Mouse (Mus musculus) cortical plate, adult 2 months (tissue): ENCODE measurements around the gene Casp7. TPM values are rescaled to one million over a fixed set of nuclear protein-coding genes. Genes with fewer than 3 reads are reported as not detected.

ENCODE experiments used
- H3K27ac ChIP-seq: fragments of 200-500 bp; 2 replicates; pipeline ENCODE4 v1.5.1; 2012; ENCODE audit warnings: low read length, control low read depth, inconsistent platforms; ENCODE audit not compliant: insufficient read depth
- H3K4me1 ChIP-seq: fragments of 200-500 bp; 2 replicates; pipeline ENCODE4 v1.6.1; 2011; ENCODE audit warnings: low read length; ENCODE audit not compliant: control insufficient read depth, insufficient read depth
- H3K4me3 ChIP-seq: fragments of 200-500 bp; 2 replicates; pipeline ENCODE4 v1.5.1; 2011; ENCODE audit warnings: mild to moderate bottlenecking, low read length, control low read depth; ENCODE audit not compliant: insufficient read depth
- CTCF ChIP-seq: fragments of 200-500 bp; IDR thresholded peaks from 2 replicates; pipeline ENCODE4 v1.5.1; 2011; ENCODE audit warnings: mild to moderate bottlenecking, control low read depth, low read length; ENCODE audit not compliant: insufficient read depth; ENCODE audit errors: extremely low read depth
- POLR2A ChIP-seq: fragments of 200-500 bp; IDR thresholded peaks from 2 replicates; pipeline ENCODE4 v1.6.1; 2011; ENCODE audit warnings: mild to moderate bottlenecking, low read length, control low read depth; ENCODE audit not compliant: insufficient read depth; ENCODE audit errors: extremely low read depth
- polyA plus RNA-seq: library from polyadenylated mRNA; depleted of rRNA; stranded (reverse); fragments of >200 nt; gene quantifications from 2 replicates; pipeline ENCODE4 v1.2.3, GENCODE M21; 2012

Gene Casp7
- polyA plus RNA-seq, 1 experiment, result 4.4 TPM

- H3K4me3 ChIP-seq, result no peak overlapping the region
- no peak overlapping the region for H3K27ac ChIP-seq
- TF ChIP-seq CTCF, result no peak
- no peak for TF ChIP-seq POLR2A
- H3K4me1 ChIP-seq, result 0 out of 2 replicates have a peak, but pooled peaks cover 1% of the 10 kb centered on the region
Observed at GRCm38 (mm10) chr19:56420345-56420744, 23.4 kb downstream of the Casp7 start.

- Histone ChIP-seq H3K4me3 (no peak overlapping the region), H3K27ac (no peak overlapping the region), H3K4me1 (0 out of 2 replicates have a peak, but pooled peaks cover 1% of the 10 kb centered on the region)
- TF ChIP-seq CTCF (peak; percentile 91), POLR2A (no peak)
Observed at GRCm38 (mm10) chr19:56422476-56423338, 25.8 kb downstream of the Casp7 start.

GRCm38 (mm10) chr19:56423370-56423769 is 26.4 kb downstream of the Casp7 start:
- no peak overlapping the region for H3K4me3 ChIP-seq
- TF ChIP-seq CTCF (no peak), POLR2A (no peak)
- H3K4me1 ChIP-seq, result 0 out of 2 replicates have a peak, but pooled peaks cover 1% of the 10 kb centered on the region
- 0 out of 2 replicates have a peak overlapping the region, but pooled peaks have one; percentile 1 for H3K27ac ChIP-seq

- Histone ChIP-seq H3K4me3 (no peak overlapping the region), H3K4me1 (0 out of 2 replicates have a peak, but pooled peaks cover 1% of the 10 kb centered on the region), H3K27ac (no peak overlapping the region)
- TF ChIP-seq CTCF (no peak), POLR2A (no peak)
Observed at GRCm38 (mm10) chr19:56424606-56425395, 27.9 kb downstream of the Casp7 start.

GRCm38 (mm10) chr19:56425492-56425891 is 28.6 kb downstream of the Casp7 start:
- Histone ChIP-seq H3K4me1 (0 out of 2 replicates have a peak, but pooled peaks cover 1% of the 10 kb centered on the region), H3K4me3 (no peak overlapping the region), H3K27ac (no peak overlapping the region)
- TF ChIP-seq CTCF, result no peak
- TF ChIP-seq POLR2A, result no peak

- H3K4me1 ChIP-seq, result no peaks in the 10 kb centered on the region
- H3K27ac ChIP-seq, result no peak overlapping the region
- H3K4me3 ChIP-seq, result no peak overlapping the region
- no peak for TF ChIP-seq POLR2A
- 0 out of 2 replicates have a peak, but pooled peaks have one; percentile 12 for TF ChIP-seq CTCF
Observed at GRCm38 (mm10) chr19:56430369-56430768, 33.4 kb downstream of the Casp7 start.

- Histone ChIP-seq H3K4me1 (no peaks in the 10 kb centered on the region), H3K4me3 (no peak overlapping the region), H3K27ac (no peak overlapping the region)
- TF ChIP-seq POLR2A (no peak), CTCF (no peak)
Observed at GRCm38 (mm10) chr19:56432706-56433105, 35.8 kb downstream of the Casp7 start.

- Histone ChIP-seq H3K4me3 (no peak overlapping the region), H3K27ac (no peak overlapping the region), H3K4me1 (0 out of 2 replicates have a peak, but pooled peaks cover under 1% of the 10 kb centered on the region)
- TF ChIP-seq CTCF (no peak), POLR2A (no peak)
Observed at GRCm38 (mm10) chr19:56433581-56433980, 36.7 kb downstream of the Casp7 start.

GRCm38 (mm10) chr19:56436380-56436779 is 39.5 kb downstream of the Casp7 start:
- Histone ChIP-seq H3K27ac (no peak overlapping the region), H3K4me3 (no peak overlapping the region), H3K4me1 (0 out of 2 replicates have a peak, but pooled peaks cover 1% of the 10 kb centered on the region)
- TF ChIP-seq POLR2A (no peak), CTCF (no peak)
